Mouse (Mus musculus) 416B (cell line): Measurements from ENCODE around the gene Npas1.

ENCODE experiments used
- DNase-seq: peaks from one replicate; pipeline ENCODE4 v3.0.0; 2011; ENCODE audit warnings: low read depth

Npas1 gene

GRCm38 (mm10) chr7:16471549-16471948 is 6.0 kb downstream of the Npas1 start:
- DNase-seq: peak; percentile 71

- DNase-seq: no peak
Observed at GRCm38 (mm10) chr7:16468115-16468514, 9.4 kb downstream of the Npas1 start.

GRCm38 (mm10) chr7:16466565-16466964 is 11.0 kb downstream of the Npas1 start:
- peak; percentile 83 for DNase-seq

GRCm38 (mm10) chr7:16465568-16465967 is 12.0 kb downstream of the Npas1 start:
- DNase-seq: no peak

- DNase-seq: peak; percentile 51
Observed at GRCm38 (mm10) chr7:16465160-16465559, 12.4 kb downstream of the Npas1 start.

- peak; percentile 79 for DNase-seq
Observed at GRCm38 (mm10) chr7:16463214-16463613, 14.3 kb downstream of the Npas1 start.

- no peak for DNase-seq
Observed at GRCm38 (mm10) chr7:16461705-16462104, 15.8 kb downstream of the Npas1 start.

GRCm38 (mm10) chr7:16461151-16461550 is 16.4 kb downstream of the Npas1 start:
- no peak for DNase-seq

- DNase-seq: no peak
Observed at GRCm38 (mm10) chr7:16460566-16460965, 17.0 kb downstream of the Npas1 start.

GRCm38 (mm10) chr7:16456289-16456688 is 21.2 kb downstream of the Npas1 start:
- DNase-seq: no peak

- no peak for DNase-seq
Observed at GRCm38 (mm10) chr7:16455016-16455415, 22.5 kb downstream of the Npas1 start.

- peak; percentile 81 for DNase-seq
Observed at GRCm38 (mm10) chr7:16453118-16453711, 24.3 kb downstream of the Npas1 start.

GRCm38 (mm10) chr7:16452587-16453073 is 24.9 kb downstream of the Npas1 start, which contains the start of gene Tmem160:
Gene Tmem160, plus strand, starts transcription at chr7:16452779.
- DNase-seq: peak; percentile 99

- peak; percentile 83 for DNase-seq
Observed at GRCm38 (mm10) chr7:16451656-16452055, 25.9 kb downstream of the Npas1 start.

GRCm38 (mm10) chr7:16441241-16441640 is 36.3 kb downstream of the Npas1 start:
- peak; percentile 66 for DNase-seq

GRCm38 (mm10) chr7:16435088-16435487 is 42.4 kb downstream of the Npas1 start:
- DNase-seq: no peak

- DNase-seq: peak; percentile 48
Observed at GRCm38 (mm10) chr7:16433352-16433971, 44.1 kb downstream of the Npas1 start.

- DNase-seq: peak; percentile 77
Observed at GRCm38 (mm10) chr7:16426129-16426729, 51.3 kb downstream of the Npas1 start.

GRCm38 (mm10) chr7:16425721-16426120 is 51.8 kb downstream of the Npas1 start:
- DNase-seq: no peak

- no peak for DNase-seq
Observed at GRCm38 (mm10) chr7:16423731-16424130, 53.8 kb downstream of the Npas1 start.

- DNase-seq: no peak
Observed at GRCm38 (mm10) chr7:16422222-16422856, 55.2 kb downstream of the Npas1 start.

- DNase-seq: no peak
Observed at GRCm38 (mm10) chr7:16420493-16421118, 56.9 kb downstream of the Npas1 start.
